Mouse (Mus musculus) 3134 (cell line): ENCODE measurements around the gene Pex10.
"Not testable (repeated sequence)": the region's sequence is repeated elsewhere in the genome, so short reads cannot be mapped to it uniquely, and the experiment has no call there.

ENCODE experiments used
- DNase-seq: peaks from one replicate; pipeline ENCODE4 v3.0.0-alpha.2; 2011; ENCODE audit warnings: low spot score; ENCODE audit not compliant: insufficient read length; ENCODE audit errors: extremely low read depth

Gene Pex10

DNA sequence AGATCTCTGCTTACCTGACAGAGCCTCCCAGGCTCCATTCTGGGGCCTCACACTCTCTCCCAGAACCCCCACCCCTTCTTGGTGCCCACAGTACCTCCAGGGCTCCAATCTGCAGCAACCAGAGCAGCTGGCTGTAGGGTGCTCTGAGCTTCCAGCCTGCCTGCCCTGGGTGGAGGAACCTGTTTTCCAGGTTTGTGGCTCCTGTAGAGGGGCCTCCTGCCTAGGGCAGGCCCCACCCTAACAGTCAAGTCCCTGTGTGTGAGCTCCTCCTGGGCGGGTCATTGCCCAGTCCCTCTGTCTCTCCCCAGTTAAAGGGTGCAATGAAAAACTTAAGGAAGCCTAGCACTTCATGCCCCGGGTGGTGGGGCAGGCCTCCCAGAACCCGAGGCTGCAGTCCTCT, 2.9 kb upstream of the Pex10 start:
- no peak for DNase-seq

DNA sequence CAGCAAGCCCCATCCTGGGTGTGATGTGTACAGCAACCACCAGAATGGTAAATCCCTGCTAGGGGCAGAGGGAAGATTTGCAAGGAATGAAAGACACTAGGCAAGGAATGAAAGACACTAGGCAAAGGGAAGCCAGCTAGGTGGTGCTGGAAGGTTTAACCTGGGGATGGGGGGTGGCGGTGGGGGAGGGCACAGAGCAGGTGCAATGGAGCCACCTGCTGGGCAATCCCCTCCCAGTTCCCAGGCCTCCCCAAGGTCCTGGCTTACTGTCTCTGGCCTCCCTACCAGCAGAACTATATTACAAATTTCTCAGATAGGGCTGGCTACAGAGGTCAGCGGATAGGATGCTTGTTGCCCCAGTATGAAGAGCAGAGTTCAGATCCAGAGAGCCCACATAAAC, 2.3 kb upstream of the Pex10 start:
- no peak for DNase-seq

DNA sequence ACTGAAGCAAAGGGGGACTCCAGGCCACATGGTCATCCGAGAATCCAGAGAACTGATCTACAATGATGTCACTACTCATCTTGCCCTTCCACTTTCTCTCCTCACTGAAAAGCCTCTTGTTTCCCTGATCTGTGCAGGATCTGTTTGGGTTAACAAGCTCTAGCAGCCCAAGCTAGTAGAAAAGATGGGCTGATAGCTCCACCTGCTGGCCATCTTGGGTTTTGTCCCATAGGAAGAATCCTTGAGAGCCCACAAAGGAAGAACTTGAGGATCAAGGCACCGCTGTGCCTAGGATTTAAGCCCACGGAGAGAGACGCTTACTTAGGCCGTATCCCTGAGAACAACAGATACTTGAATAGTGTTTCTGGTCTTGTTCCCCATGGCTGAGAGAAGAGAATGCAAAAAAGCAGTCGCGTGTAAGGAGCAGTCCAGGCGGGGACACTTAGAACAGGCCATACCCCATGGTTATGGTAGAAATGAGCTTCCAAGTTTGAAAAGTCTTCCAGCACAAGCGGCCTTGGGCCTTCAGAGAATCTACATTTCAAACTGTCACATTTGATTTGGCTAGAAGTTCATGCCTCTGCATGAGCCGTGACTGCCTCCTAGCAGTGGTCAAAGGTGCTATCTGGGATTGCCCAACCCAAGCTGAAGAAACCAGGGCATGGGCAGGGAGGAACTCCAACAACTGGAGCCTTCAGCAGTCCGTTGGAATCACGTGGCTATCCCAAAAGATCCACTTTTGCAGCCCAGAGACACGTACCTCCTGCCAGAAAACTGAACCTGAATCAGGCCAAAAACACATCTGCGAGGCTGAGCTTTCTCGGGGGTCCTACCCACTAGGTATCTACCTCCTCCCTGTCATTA, 614 bp upstream of the Pex10 start:
- peak; percentile 42 for DNase-seq

DNA sequence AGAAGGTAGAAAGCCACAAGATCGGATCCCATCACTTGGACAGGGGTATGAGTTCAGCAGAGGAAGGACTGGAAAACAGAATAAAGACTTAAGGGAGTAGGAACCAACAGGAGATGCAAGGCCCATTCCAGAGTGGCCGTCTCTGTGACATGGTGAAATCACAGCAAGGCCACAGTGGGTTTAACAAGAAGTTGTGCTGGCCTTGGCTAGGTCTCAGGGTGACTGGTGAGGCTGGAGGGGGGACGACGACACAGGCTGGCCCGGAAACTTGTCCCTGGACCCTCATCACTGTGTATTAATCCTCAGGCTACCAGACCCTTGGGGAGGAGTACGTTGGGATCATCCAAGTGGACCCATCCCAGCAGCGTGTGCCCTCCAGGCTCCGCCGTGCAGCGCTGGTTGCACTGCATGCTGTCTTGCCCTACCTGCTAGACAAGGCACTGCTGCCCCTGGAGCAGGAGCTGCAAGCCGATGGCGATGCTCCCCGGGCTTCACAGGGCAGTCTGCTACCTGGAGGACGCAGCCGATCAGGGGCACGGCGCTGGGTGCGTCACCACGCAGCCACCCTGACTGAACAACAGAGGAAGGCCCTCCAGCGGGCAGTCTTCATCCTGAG, 1.6 kb downstream of the Pex10 start:
- no peak for DNase-seq

DNA sequence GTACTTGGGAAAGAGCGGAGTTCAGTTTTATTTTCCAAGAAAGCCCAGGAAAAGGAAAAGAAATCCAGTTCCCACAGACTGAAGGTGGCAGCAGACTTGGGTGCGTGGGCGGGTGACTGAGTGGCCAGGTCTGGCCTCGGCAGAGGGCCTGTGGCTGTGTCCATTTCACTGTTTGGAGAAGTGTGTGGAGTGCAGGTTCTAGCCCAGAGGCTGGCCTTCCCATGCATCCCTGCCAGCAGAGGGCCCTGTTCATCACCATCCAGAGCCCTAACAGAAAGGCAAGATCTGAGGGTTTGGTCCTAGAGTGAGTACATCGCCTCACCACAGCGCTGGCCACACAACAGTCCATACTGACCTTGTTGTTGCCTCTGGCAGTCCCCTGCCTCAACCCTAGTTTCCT, 2.4 kb downstream of the Pex10 start:
- no peak for DNase-seq

DNA sequence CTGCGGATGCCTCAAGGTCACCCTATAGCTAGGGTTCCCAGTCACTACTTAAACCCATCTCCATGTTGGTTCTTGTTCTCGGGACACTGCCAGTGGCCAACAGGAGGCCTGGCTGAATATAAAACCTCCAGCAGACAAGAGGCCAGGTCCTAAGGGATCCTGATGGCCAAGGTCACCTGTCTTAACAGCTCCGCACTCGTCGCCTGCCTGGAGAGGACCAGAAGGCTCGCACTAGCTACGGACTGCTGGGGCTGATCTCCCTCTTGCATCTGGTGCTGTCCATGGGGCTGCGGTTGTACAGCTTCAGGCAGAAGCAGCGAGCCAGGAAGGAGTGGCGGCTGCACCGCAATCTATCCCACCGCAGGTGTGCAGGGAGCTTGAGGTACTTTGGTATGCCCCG, 3.4 kb downstream of the Pex10 start:
- no peak for DNase-seq

DNA sequence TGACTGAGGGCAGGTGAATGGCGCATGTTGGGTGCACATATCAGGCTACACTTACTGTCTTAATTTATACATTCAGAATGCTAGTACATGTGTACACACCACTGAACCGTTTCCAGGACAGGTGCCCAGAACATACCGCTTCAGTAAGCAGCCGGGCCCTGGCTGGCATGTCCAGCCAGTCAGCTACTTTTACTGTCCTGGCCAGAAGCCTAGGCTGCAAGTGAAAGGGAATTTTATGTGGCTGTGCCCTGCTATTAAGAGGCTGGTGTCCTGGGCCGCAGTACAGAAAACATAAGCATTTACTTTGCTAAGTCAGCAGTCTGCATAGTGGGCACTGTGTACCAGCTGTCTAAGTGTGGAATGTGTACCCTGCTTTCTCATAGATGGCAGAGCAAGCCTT, 4.1 kb downstream of the Pex10 start:
- no peak for DNase-seq

DNA sequence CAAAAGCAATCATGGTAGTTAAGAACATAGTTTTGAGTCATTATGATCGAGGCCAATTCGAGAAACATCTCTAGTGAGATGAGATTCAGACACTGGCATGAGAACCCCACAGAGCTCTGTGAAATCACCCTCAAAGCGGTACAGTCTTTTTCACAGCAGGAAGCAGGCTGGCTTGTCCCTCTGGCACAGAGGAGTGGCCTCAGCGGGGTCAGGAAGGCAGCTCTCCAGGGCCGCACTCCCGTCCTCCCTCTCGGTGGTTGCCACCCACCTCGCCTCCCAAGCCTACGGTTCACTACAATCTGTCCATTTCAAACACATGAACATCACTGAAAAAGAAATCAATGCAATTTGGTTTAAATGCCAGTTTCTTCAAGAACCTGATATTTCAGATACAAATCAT, 7.6 kb downstream of the Pex10 start:
- no peak for DNase-seq

DNA sequence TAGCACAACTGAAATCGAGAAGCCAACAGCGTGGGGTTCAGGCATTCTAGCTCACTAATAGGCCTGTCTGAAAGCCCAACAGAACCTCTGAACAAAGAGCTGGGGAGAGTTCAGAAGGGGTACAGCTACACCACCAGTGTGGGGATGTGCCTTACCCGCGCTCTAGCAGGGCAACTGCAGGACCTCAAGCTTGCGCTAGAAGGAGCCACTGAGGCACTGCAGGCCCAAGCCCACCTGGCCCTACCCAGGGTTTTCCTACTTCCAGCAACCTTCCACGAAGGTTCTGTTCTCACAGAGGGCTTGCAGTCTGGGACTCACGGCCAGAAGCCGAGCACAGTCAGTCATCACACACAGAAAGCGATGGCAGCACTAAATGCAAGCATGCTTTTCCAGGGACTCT, 8.3 kb downstream of the Pex10 start:
- no peak for DNase-seq

DNA sequence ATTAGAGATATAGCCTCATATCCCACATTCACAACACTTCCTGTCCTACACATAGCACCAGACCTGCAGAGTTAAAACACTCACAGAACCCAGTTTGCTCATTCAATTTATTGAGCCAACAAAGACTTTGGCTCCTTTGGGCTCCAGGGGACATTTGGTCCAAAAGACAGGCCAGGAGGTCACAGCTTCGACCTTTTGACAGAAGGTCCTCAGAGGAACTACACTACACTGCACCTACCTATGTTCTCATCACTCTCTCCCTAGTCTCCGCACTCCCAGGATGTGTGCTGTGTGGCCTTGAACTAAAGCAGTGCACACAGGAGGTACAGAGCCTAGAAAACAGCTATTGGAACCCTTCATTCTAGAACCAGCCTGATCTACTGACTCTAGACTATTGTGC, 9.0 kb downstream of the Pex10 start:
- DNase-seq: no peak

DNA sequence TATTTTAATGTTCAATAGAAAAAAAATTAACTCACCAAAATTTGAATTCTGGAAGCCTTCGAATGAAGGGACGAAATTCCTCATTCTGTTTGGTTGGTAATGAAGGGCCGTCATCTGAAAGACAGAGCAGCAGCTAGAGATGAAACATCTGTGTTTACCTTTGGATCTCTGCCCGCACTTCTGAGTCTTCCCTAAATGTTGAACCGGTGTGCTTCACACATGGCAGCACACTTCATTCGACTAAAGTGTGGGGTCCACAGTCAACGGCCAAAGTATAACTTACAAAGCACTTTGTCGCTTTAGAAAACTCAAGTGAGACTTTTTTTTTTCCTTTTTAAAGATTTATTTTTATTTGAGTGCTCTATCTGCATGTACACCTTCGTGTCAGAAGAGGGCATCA, 9.9 kb downstream of the Pex10 start:
- DNase-seq: no peak

DNA sequence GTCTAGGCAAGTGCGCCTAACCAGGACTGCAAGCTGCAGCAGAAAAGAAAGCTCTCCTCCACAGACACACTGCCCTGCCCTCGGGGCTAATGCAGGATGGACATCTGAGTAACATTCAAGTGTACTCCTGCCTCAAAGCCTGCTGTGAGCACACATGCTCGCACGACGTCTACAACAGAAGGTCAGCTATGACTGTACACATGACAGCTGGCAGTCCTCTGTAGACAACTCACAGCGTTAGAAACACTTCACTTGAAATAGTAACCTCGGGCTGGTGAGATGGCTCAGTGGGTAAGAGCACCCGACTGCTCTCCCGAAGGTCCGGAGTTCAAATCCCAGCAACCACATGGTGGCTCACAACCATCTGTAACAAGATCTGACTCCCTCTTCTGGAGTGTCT, 12.0 kb downstream of the Pex10 start:
- DNase-seq: not testable (repeated sequence)

DNA sequence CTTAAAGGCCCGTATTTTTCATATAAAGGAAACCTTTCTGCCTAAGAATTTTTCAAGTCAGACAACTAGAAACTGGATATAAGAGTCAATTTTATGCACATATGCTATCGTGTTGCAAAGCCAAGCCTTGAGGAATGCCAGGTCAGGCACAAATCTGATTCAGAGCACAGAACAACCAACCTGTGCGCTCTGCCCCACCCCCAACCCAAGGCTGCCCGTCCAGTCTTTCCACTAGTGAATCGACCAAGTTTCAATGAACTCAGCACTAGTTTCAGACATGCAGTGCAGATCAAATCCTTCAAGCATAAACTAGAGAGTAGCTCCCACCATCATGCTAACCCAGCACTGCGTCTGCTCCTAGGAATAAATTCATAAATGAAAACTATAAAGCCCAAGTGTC, 12.8 kb downstream of the Pex10 start:
- DNase-seq: no peak

DNA sequence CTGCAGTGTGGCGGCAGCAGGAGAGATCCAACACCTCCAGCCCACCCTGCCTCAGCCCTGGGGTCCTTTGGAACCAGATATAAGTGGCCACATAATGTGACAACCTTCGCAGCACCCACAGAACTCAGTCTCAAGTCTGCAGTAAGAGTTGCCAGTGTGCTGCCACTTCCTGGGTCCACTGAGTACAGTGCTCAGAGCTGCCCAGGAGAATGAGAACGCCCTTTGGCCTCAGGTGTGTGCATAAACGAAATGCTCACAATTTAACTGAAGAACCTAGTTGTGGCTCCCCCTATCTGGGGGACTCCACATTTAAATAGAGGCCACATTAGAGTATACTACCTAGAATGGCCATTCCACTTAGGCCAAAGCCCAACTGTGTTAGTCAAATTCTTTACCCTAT, 16.7 kb downstream of the Pex10 start:
- no peak for DNase-seq

DNA sequence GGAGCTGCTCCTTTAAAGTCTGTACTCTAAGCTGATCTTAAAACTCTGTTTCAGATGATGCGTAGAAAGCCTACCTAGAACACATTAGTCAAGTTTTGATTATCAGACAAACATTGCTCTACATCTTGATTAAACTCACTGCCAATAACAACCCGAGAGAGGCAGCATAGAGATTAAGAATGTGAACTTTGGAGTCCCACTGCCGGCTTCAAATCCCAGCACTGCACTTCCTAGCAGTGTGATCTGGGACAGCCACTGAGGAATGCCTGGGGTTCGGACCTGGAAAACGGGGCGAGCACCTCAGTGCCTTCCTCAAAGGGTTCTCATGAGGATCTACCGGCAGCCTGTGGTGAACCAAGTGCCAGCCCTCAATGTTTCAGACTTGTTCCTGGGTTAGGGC, 17.5 kb downstream of the Pex10 start:
- DNase-seq: no peak

DNA sequence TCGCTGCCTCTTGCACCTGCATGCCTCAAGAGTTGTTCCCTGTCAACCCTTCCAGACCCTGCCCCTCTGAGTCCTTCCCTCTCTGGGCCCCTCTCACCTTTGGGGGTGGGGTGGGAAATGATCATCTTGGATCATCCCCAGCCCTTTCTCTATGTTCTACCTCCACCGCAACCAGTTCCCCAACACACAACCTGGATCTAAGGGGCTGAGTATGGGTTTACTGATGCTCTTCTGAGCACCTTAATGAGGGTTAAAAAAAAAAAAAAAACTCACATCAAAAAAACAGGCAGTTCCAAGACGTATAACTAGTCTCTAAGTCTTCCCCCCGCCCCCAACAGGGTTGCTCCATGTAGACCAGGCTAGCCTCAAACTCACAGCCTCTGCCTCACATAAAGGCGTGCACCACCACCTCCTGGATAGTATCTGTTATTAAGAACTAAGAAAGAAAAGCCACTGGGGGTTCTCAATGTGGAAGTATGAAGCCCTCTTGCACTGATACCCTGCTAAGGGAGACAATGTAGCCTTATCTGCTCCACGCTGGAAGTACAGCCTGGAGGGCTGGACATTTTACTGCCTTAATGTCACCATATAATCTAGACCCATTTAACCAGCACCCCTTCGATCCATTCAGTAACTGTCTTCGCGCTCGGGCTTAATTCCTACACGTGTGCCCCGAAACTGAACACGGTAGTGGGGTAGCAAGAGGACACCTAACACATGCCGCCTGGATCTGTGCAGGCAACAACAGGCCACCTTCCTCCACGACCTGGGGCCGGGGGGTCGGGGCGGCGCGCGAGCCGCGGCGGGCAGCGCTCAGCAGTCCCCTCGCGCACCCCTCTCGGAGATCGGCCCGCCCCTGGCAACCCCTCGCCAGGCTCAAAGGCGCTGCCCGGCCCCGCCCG, 18.6 kb downstream of the Pex10 start:
- DNase-seq: no peak

DNA sequence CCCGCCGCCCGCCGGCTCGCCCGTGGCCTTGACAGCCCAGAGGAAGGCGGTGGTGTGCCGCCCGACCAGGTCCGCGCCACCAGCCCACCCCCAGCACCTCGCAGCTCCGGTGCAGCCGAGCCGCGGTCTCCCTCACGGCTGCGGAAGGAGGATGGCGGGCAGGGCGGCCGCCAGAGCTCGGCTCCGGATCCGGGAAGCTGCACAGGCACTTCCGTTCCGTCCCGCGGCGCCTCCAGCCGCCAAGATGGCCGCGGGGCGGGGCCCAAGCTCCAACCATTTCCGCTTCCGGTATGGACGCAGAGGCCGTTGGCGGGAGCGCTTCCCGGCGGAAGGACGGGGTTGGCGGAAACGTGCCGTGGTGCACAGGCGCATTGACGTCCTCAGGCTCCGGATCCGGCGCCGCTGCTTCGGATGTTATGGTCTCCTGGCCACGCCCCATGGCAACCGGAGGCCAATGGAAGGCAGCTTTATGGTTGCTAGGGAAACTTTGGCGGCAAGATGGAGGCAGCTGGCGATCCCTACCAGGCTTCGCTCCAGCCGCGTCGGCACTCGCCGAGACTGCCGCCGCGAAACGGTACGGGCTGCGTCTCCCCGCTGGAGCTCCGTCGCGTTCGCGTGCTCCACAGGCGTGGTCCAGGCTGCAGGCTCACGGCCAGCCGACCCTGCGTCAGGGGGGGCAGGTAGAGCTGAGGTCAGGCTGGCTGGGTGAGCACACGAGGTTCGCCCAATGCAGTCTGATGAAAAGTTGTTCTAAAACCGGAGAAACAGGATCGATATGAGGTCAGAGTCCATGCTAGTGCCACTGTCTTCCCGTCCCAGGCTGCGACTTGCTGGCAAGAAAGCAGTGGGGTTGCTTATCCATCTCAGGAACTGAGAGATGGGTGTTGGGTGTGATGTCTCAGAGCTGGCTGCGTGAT, 19.6 kb downstream of the Pex10 start, which contains the start of the genes Rer1 and Morn1:
Rer1 (minus strand) TSS at position 275 of the 917 bp plus-strand sequence.
Morn1 (plus strand) TSS at position 470 of the 917 bp plus-strand sequence.
- DNase-seq: peak; percentile 96

DNA sequence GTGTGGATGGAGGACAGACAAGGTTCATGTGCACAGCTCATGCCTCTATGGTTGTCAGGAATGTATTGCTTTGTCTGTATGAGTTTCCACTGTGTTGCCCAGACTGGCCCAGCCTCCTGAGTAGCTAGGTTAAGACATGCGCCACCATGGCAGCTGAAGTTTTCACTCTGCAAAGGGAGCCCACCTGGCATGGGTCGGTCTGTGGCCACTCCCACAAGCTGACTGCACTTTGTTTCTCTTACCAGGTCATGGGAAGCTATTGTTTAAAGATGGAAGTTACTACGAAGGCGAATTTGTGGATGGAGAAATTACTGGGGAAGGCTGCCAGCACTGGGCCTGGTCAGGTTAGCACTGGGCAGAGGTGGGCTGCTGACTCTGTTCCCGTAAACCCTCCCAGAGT, 22.4 kb downstream of the Pex10 start:
- DNase-seq: no peak

DNA sequence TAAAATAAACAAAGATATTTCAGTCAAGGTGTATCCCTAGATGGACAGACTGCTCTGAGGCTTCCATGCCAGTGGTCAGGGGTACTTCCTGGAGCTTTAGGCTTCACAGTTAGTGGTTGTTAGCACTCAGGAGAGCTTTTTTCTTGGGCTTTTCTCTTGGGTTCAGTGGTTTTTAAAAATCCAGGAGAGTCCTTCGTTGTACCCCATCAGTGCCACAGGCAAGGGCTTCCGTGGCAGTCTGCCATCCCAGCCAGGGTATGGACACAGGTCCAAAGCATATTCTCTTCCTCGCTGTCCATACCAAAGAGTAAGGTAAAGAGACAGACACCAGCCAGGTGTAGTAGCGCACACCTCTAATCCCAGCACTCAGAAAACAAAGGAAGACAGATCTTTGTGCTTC, 23.3 kb downstream of the Pex10 start:
- DNase-seq: no peak
